Mouse (Mus musculus) A20 (cell line): ENCODE measurements around the gene Ehbp1.

ENCODE experiments used
- DNase-seq: peaks from one replicate; pipeline ENCODE4 v3.0.0-alpha.2; 2011; ENCODE audit warnings: low read depth, low spot score

Ehbp1 gene

DNA sequence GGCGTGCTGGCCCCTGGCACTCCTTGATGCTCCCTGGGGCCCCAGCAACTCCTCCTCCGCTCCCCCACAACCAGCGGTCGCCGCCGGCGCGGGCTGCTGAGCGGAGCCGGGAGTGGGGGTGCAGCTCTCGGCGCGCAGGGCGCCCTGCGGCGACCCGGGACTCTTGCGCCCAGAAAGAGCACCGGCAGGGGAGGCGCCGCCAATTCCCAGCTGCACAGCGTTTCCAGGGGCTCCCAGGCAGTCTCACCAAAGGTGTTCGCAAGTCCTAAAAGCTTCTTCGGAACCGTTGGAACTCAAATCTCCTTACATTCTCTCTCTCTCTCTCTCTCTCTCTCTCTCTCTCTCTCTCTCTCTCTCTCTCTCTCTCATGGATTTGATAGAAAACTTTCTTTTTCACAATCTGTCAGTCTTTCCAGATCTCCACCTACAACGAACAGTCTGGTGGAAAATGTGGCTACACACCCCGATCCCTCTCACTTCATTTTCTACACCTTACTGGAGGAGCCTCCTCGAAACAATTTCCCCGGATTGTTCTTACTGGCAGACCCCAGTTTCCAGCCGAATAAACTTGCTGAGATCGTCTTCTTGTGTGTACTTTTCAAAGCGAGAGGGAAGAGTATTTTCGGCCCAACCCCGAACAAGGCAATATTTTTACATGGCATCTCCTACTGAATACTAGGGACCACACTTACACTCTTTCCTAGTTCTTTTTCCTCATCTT, 339.9 kb downstream of the Ehbp1 start:
- DNase-seq, result no peak

DNA sequence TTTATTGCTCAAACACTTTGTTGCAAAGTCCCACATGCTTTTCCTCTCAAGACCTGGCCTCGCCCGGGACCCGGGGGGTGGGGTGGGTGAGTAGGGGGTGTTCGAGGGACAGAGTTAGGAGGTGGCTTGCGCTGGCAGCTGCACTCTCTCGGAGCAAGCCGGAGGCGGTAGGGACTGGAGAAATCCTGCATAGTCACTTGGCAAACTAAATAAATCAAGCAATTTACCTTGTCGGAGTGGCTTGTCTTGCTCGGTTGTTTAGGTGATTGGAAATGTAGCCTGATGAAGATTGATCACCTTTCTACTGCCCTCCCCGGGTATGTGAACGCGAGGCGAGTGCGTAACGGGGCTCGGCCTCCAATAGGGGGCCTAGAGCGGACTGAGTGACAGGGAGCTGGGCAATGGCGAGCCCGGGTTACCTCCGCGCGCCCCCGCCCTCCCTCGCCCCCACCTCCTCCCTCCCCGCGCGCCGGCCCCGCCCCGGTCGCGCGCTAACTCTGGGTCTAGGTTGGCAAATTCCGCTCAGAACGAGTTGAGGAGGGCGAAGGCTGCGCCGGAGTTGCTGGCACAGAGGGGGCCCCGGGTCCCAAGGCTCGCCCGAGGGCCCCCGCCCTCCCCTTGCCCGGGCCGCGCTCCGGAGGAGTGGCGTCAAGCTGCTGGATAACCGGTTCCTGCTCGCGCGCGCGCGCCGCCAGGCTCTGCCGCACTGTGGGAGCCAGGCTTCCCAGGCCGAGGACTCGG, 340.6 kb downstream of the Ehbp1 start:
- no peak for DNase-seq

DNA sequence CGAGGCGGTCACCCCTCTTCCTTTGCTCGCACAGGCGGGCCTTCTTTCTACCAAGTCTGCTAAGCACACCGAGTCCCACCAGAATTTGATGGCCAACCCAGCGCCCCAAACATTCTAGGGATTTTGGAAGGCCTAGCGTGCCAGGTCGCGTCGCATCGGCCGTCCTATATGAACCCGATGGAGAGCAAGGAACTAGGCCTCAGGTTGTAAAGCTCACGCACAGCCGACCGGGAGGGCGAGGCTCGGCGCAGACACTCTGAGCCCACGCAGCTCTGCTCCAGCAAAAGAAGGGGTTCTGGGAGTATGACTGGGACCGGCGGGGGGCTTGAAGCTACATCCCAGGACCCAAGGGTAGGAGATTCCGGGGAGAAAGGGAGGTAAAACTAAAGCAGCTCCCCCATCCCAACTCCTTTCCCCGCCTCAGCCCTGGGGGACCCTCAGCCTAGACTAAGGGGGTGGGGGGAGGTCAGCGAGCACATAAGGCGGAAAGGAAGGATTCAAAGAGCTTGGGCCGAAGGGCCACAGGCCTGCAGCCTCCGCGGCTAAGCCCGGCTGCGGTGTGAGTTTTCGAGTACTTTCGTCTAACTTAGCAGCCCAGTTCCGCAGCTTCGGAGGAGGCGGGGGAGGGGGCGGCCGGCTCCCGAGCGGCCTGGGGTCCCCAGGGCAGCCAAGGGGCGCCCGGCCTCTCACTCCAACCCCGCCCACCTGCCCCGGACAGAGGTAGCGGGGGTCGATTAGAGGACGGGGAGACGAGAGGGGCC, 341.6 kb downstream of the Ehbp1 start:
- no peak for DNase-seq

- DNase-seq, result no peak
Measured at GRCm38 (mm10) chr11:21999396-22000315, 342.4 kb downstream of the Ehbp1 start.

DNA sequence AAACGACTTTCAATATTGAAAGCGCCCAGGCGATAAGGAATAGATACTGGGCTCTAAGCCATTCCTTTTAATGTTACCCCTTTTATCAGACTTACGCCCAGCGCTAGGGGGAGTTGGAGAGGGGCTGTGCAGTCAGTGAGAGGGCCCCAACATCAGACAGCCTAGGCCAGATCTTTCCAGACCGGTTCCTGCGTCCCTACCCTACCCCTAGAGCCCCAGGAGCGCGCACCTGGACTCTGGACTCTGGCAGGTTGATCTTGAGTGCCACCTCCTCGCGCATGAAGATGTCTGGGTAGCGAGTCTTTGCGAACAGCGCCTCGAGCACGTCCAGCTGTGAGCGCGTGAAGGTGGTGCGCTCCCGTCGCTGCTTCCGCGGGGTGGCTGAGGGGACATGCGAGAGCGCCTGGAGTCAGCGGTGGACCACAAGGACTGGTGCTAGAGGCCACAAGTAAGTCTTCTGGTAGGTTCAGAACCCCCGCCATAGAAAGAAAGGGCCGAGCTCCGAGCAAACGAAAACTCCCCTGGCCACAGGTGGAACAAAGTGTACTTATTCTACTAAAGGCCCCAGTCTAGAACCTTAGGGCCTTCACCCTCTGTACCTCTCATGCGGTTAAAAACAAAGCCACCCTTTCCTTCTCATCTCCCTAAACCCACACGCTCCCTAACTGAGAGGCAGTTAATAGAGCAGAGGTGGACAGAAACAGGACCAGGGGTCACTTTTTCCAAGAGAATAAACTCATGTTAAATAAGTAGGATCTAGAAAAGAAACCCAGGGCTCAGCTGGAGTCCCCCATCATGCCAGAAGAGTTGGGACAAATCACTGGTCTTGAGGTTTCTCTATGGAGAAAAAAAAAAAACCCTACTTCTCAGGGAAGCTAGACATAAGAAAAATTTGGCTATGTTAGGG, 343.7 kb downstream of the Ehbp1 start:
- no peak for DNase-seq

- no peak for DNase-seq
Measured at GRCm38 (mm10) chr11:21997561-21998140, 344.4 kb downstream of the Ehbp1 start.

GRCm38 (mm10) chr11:21996661-21997560, 345.2 kb downstream of the Ehbp1 start:
- DNase-seq, result no peak

DNA sequence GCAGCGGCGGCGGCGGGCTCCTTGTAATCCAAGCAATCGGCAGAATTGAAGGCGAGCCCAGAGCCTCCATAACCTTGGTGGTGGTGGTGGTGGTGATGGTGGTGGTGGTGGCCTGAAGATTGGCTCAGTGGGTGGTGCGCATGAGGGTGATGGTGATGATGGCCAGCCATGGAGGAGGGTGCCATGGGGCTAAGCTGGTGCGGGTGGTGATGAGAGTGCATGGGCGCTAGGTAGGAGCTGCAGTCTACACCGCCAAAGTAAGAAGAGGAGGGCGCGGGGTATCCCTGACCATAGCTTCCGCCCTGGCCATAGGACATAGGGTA, 345.8 kb downstream of the Ehbp1 start:
- DNase-seq, result no peak

- DNase-seq, result no peak
Measured at GRCm38 (mm10) chr11:21995534-21996324, 346.4 kb downstream of the Ehbp1 start.

GRCm38 (mm10) chr11:21994377-21995370, 347.4 kb downstream of the Ehbp1 start:
- no peak for DNase-seq

DNA sequence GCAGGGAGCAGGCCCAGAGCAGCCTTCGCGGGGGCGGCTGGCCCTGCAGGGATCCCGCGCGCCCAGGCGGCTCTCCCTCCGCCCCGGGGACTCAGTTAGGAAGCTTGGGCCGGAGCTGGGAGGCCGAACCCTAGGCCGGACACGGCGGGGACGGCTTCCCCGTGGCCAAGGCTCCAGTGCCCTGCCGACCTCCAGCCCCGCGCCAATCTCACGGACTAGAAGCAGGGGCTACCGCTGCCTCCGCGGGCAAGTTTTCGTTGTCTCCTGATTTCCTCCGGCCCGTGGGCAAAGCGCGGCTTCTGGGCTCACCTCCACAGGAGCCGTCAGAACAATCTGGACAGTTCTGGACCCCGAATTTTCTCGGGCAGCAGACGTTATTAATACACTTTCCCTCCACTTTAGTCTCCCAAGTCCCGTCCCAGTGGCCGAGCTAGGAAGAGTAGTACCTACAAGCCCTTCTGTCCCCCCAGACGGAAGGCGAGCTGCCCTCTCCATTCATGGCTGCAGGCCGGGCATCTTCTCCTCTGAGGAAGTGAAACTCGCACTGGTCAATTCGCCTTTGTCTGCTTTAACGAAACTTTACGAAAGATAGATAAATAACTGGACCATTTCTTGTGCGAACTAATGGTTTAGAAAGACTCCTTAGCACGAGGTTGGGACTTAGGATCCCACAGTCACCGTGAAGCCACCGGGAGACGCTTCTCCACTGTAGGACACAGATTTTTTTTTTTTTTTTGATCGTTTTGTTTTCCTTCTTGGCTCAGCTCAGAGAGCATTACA, 348.3 kb downstream of the Ehbp1 start:
- DNase-seq, result no peak

GRCm38 (mm10) chr11:21992761-21993596, 349.1 kb downstream of the Ehbp1 start:
- DNase-seq, result no peak

DNA sequence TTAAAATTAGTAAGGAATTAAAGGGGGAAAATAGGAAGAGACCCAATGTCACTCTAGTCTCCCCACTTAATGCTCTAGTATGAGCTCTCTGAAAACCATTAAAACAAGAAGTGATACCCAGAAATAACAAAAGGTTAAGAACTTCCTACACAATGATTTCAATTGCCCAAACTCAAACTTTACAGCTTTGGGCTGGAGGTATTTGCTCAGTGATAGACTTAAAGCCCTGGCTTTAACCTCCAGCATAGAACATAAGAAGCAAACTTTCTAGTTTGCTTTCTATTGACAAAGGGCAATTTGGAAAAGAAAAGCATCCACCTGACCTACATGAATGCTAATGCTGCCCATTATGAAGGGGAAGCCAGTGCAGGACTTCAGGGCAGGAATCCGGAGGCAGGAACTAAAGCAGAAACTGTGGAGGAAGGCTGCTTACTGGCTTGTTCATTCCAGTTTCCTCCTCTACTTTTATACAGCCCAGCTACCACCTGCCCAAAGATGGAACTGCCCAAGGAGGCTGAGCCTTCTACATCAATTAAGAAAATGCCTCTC, 353.6 kb downstream of the Ehbp1 start:
- DNase-seq, result no peak

GRCm38 (mm10) chr11:21985118-21985517, 357.0 kb downstream of the Ehbp1 start:
- no peak for DNase-seq

GRCm38 (mm10) chr11:21974005-21974531, 368.0 kb downstream of the Ehbp1 start:
- DNase-seq, result peak; percentile 68
